Mouse (Mus musculus) heart, postnatal 25 days (tissue): ENCODE data around the gene Kif5a. TPM values are rescaled to one million over a fixed set of nuclear protein-coding genes. Genes with fewer than 3 reads are reported as not detected.
"Not testable (repeated sequence)": the region's sequence is repeated elsewhere in the genome, so short reads cannot be mapped to it uniquely, and the experiment has no call there.

Experiments
- DNase-seq: peaks from one replicate; pipeline ENCODE4 v3.0.0; 2022; ENCODE audit warnings: low spot score
- intact Hi-C: fragments of 180-260 bp; cut with DNase I; formaldehyde crosslinking; loops from one replicate; pipeline ENCODE4 v1.15.1; 2025
- total RNA-seq, 2 experiments: library from RNA; stranded (reverse); gene quantifications; 2 replicates each; pipeline ENCODE4 v1.2.3; 2021

Gene Kif5a
- total RNA-seq = under 1 TPM; 0.45 to 0.49 TPM

DNA sequence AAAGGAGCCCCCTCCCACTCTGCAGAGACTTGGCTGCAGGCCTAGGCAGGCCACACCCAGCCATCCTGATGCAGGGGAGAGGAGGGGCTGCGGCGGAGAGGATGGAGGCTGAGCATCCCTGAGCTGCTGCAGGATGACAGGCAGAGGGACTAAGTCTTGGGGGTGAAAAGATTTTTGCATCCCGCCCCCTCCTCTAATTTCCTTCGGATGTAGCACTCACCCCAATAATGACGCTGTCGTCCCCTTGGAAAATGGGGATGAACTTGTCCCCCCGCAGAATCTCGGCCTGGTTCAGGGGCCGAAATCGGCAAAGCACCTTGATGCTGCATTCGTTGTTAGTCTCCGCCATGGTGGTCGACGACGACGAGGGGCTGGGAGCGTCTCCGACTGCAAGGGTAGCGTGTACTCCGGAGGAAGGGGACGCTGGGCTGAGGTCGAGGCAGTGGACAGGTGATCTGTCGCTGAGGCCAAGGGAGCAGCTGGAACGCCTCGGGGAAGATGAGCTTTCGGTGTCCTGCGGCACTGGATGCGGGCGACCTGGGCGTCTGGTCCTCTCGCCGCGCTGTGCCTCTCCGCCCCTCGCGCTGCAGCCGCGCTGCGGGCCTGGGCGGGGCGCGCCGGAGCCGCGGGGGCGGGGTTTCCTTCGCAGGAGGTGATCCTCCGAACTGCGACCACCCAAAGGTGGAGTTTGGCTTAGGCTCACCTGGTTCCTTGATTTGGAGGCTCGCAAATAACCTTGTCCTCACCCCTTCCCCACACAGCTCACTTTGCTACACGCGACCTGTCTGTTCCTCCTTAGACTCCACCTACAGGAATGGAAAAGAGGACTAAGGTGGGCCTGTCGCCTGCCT is at the start of gene Kif5a:
Gene Kif5a (minus strand): TSS at position 801 of the 851 bp plus-strand sequence.
- intact Hi-C loops = no loop called here
- no peak for DNase-seq

- DNase-seq = no peak
- intact Hi-C loops = loop anchor here (2.0 kb wide), 1 partner anchor 46 kb away; the partner anchor contains the start of gene Dctn2
These were observed 49.7 kb upstream of the Kif5a start for GRCm38 (mm10) chr10:127312858-127313257.

GRCm38 (mm10) chr10:127312356-127312676 is 49.2 kb upstream of the Kif5a start:
- intact Hi-C loops = loop anchor here (2.0 kb wide), 1 partner anchor 46 kb away; the partner anchor contains the start of gene Dctn2
- peak; percentile 53 for DNase-seq

- intact Hi-C loops = loop anchor here (2.0 kb wide), 1 partner anchor 45 kb away; the partner anchor contains the start of gene Dctn2
- DNase-seq = peak; percentile 89
These were observed 48.6 kb upstream of the Kif5a start, which contains the start of gene Mars for GRCm38 (mm10) chr10:127311476-127312355. Gene Mars, minus strand, starts transcription at chr10:127311786.

- no peak for DNase-seq
- intact Hi-C loops = no loop called here
These were observed 47.7 kb upstream of the Kif5a start for GRCm38 (mm10) chr10:127310523-127311475.

DNA sequence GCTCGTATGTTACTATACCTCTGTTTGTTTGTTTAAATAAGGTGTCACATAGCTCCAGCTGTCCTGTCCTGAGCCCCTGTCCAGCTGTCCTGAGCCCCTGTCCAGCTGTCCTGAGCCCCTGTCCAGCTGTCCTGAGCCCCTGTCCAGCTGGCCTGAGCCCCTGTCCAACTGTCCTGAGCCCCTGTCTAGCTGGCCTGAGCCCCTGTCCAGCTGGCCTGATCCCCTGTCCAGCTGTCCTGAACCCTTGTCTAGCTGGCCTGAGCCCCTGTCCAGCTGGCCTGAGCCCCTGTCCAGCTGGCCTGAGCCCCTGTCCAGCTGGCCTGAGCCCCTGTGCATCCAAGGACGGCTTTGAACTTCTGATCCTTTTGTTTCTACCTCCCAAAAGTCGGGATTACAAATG is 46.0 kb upstream of the Kif5a start:
- not testable (repeated sequence) for DNase-seq
- intact Hi-C loops = loop anchor here (2.0 kb wide), 1 partner anchor 16 kb away; no protein-coding TSS in a partner anchor

DNA sequence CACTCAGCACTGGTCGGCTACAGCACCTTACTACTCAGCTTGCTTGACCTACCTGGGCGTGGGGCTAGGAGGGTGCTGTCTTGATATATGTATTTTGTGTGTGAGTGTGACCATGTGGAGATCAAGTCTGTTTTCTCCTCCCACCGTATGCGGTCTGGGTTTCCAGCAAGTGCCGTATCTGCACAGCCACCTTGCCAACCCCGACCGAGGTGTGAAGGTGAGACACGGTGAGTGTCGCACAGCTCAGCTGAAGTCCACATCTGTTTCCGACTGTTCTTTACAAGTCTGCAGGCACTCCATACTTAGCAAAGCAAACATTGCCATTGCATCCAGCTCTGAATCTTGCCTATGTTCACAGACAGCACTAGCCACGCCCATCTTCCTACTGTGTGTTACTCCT is 40.0 kb upstream of the Kif5a start:
- no peak for DNase-seq
- intact Hi-C loops = no loop called here

DNA sequence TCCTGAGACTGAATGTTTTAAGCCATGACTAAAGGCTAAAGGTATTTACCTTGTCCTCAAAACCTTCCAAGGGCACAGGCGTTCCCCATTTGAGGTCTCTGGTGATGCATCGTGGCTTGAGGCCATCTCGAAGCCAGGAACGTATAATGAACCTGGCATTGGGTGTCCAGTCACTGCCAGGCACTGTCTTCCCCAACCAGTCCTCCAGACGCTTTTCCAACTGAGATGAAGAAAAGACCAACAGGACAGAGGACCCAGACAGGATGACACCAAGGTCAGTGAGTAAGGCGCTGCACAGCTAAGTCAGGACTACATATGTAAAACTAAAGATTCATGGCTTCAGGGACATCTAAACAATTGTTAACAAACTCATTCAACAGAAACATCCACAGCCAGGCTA is 37.2 kb upstream of the Kif5a start:
- intact Hi-C loops = no loop called here
- DNase-seq = no peak

- DNase-seq = no peak
- intact Hi-C loops = no loop called here
These were observed 34.1 kb upstream of the Kif5a start for GRCm38 (mm10) chr10:127297015-127297871.

DNA sequence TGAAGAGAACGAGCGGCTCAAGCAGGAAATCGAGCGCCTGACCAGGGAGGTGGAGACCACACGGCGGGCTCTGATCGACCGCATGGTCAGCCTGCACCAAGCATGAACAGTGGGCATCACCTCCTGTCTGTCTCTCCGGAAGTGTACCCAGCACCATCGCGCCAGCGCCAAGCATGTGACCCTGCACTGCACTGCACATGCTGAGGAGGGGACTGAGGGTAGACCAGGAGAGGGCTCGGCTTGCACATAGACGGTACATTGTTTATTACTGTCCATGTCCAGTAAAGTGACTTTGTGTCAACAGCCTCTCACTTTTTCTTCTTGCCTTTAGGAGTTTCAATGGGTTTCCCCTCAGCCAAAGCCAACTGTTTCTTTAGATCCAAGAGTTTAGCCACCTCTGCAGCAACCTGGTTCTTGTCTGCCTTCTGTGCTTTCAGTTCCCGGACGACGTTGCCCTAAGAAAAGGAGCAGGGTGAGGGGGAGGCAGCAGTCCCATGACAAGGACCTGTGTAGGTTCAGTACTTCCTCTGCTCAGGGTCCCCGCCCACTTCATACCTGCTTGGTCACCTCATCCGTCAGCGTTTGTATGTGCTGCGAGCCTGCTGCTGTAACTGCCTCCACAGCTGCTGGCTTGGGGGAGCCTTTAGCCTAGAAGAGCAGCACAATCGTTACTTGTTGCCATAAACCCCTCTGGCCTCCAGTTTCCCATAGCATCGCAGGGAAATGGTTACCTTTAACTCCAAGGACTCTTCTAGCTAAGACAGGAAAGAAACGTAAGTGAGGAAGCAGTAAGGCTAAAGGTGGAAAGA is 33.0 kb upstream of the Kif5a start:
- no peak for DNase-seq
- intact Hi-C loops = no loop called here

- DNase-seq = no peak
- intact Hi-C loops = no loop called here
These were observed 31.9 kb upstream of the Kif5a start for GRCm38 (mm10) chr10:127294895-127295510.

DNA sequence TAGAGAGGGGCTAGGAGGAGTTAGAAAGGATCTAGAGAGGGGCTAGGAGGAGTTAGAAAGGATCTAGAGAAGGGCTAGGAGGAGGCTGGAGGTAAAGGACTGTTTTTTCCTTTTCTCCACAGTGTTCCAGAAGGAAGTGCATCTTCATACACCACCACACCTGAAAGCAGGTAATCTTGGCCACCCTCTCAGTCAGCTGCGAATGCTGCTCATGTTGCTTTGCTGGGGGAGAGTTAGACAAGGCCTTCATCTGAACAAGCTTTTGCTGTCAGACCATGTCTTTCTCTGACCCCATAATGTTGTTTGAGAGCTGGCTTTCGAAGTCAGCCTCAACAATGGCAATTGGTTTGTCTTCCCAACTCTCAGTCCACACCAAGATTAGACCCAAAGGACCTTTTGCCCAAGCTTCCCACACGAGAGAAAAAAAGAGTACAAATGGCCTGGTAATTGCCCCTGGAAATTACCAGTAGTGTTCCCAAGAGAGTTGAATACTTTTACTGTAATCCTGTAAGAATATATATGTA is 30.5 kb upstream of the Kif5a start:
- intact Hi-C loops = loop anchor here (2.0 kb wide), 1 partner anchor 15 kb away; no protein-coding TSS in a partner anchor
- DNase-seq = no peak

DNA sequence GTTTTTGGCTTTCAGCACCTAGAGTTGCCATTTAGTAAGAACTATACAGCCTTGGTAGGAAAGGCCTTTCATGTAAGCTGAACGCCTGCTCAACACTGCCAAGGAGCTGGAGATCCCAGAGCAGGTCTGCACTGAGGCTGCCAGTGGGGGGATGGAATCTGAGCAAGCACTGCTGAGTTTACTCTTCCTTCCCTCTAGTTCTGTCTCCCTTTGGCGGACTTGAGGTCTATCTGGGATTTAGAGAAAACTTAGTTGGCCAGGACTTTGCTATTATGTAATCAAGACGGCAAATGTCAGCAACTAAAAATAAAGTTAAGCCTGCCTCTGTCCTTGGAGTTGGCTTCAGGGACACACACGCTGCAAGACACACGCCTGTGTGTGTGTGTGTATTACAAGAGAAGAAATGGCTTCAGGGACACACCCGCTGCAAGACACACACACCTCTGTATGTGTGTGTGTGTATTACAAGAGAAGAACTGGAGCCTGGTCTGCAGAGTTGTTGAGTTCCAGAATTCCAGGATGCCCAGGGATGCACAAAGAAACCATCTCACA is 29.9 kb upstream of the Kif5a start:
- intact Hi-C loops = loop anchor here (2.0 kb wide), 1 partner anchor 16 kb away; no protein-coding TSS in a partner anchor
- peak; percentile 42 for DNase-seq

GRCm38 (mm10) chr10:127291881-127292638 is 28.9 kb upstream of the Kif5a start:
- DNase-seq = no peak
- intact Hi-C loops = loop anchor here (2.0 kb wide), 1 partner anchor 17 kb away; no protein-coding TSS in a partner anchor

DNA sequence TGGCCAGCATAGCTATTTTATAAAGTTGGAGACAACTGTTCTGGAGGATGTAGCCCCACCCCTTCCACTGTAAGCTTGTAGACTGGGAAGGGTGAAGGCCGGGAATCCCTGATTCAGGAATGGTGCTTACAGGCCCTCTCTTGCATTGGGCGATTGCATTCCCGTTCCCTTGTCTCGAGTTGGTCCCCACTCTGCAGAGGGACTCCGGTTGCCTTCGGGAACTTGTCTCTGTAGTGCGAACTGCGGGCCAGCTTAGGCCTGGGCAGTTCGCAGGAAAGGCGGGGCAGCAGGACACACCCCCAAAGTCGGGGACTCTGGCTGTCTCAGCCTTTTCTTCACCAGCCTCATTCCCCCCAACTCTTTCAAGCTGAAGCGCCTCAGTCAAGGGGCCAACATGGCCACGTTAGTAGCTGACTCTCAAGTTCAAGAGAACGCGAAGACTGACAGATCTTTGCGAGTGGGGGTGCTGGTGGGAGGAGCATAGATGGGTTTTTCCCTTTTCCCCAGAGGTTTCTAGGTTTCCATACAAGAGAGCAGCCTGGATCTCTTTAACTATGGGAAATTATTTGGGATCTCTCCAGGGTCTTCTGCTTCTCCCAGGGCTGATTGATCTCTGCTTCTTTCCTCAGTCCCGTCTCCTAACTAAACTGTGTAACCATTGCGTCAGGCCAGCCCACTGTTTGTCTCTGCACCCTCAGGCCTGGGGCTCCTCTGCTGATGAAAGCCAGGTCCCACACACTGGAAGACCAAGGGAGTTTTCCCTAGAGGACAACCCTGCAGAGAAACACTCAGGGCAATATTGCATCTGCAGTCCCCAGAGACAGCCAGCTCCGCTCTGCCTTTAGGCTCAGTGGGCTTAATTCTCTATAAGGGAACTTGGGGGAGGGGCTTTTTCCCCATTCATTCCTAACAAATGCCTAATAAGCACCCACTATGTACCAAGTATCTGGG is 28.1 kb upstream of the Kif5a start:
- intact Hi-C loops = no loop called here
- no peak for DNase-seq
